Mouse (Mus musculus) kidney, adult 2 months (tissue): ENCODE results near the gene Hist1h2af. TPM values are rescaled to one million over a fixed set of nuclear protein-coding genes. Genes with fewer than 3 reads are reported as not detected.
A peak's percentile ranks its signal among the peaks of the same experiment; 100 is the strongest.

Experiments
- DNase-seq: peaks from one replicate; pipeline ENCODE4 v3.0.0; 2021
- H3K27ac ChIP-seq: fragments of 200-500 bp; 2 replicates; pipeline ENCODE4 v1.5.1; 2012; ENCODE audit warnings: low read depth, low read length, control low read depth, inconsistent platforms; ENCODE audit not compliant: insufficient read depth
- H3K27me3 ChIP-seq: fragments of 200-500 bp; replicated peaks from 2 replicates; pipeline ENCODE4 v1.6.1; 2012; ENCODE audit warnings: mild to moderate bottlenecking, moderate library complexity, low read length, inconsistent platforms; ENCODE audit not compliant: control insufficient read depth, insufficient read depth
- H3K36me3 ChIP-seq: fragments of 200-500 bp; 2 replicates; pipeline ENCODE4 v1.6.1; 2012; ENCODE audit warnings: mild to moderate bottlenecking, moderate library complexity, low read length, inconsistent platforms; ENCODE audit not compliant: control insufficient read depth, insufficient read depth
- H3K4me1 ChIP-seq: fragments of 200-500 bp; 2 replicates; pipeline ENCODE4 v1.6.1; 2011; ENCODE audit warnings: low read length; ENCODE audit not compliant: control insufficient read depth, insufficient read depth
- H3K4me3 ChIP-seq: fragments of 200-500 bp; 2 replicates; pipeline ENCODE4 v1.5.1; 2011; ENCODE audit warnings: mild to moderate bottlenecking, low read depth, low read length, control low read depth; ENCODE audit not compliant: insufficient read depth
- CTCF ChIP-seq: fragments of 200-500 bp; conservative IDR thresholded peaks from 2 replicates; pipeline ENCODE4 v1.5.1; 2011; ENCODE audit warnings: low read depth, mild to moderate bottlenecking, control low read depth, low read length, moderate library complexity, mixed read lengths; ENCODE audit not compliant: insufficient read depth, insufficient read length
- POLR2A ChIP-seq: fragments of 200-500 bp; IDR thresholded peaks from one replicate; pipeline ENCODE4 v1.6.1; 2011; ENCODE audit warnings: low read depth, low read length, control low read depth
- WGBS: fragments of 180-500 bp; shearing (Covaris S2); methylation state at CpG from one replicate; pipeline ENCODE4 v1.1.7; 2018; 5-methylcytosine and 5-hydroxymethylcytosine counted together
- polyA plus RNA-seq: library from polyadenylated mRNA; depleted of rRNA; stranded (reverse); fragments of >200 nt; gene quantifications from 2 replicates; pipeline ENCODE4 v1.2.3, GENCODE M21; 2012

Hist1h2af gene
- polyA plus RNA-seq, 1 experiment = 4.3 TPM

DNA sequence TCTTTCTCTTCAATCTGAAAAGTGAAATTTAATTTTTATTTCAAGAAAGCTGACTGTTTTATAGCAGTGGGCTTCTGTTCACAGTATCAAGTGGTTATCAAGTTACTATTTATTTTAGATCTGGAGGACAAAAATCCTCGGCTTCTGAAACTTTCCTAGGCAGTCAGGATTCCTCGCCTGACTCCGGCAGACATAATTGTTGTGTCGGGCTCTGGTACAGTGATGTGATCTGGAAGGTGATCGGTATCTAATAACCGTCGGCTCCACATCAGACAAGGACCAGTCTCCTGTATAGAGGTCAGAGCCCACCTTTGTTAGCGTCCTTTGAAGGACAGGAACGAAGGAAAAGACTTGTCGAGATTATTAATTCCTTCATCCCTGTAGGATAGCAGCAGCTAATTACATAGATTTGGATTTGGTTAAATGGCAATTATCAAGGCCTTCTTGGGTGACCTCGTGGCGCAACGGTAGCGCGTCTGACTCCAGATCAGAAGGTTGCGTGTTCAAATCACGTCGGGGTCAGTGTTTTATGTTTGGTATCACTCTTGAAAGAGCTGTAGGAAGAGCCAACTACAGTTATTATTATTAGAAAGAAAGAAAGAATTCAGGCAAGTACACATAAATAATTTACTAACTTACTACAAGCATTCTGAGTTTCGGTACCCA, 35.9 kb upstream of the Hist1h2af start:
- Histone ChIP-seq H3K27ac (no peak overlapping the region), H3K27me3 (no peaks in the 10 kb centered on the region), H3K4me1 (no peaks in the 10 kb centered on the region; the same call in 1 of the 2 replicates), H3K36me3 (no peaks in the 10 kb centered on the region), H3K4me3 (no peak overlapping the region)
- no peak for TF ChIP-seq POLR2A
- no peak for TF ChIP-seq CTCF
- WGBS = 40% methylated on average over 19 of the region's 19 CpGs
- peak; percentile 13 for DNase-seq

DNA sequence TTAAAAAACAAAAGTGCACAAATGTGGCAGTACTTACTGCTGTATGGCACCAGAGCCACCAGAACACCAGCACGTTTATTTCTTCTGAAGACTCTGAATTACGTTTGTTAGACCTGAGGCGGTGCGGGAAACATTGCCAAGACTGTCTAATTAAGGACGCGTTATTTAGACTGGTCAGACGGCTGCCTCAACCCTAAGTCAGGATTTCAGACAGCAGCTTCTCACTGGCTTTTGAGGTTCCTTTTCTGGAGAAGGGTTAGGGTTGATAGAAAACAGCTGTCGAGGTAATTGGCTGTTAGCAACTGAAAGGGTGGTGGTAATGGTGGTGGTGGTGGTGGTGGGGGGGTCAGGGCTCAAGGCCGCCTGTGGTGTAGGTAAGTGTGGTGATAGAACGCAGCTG, 35.1 kb upstream of the Hist1h2af start:
- Histone ChIP-seq H3K27me3 (no peaks in the 10 kb centered on the region), H3K4me3 (no peak overlapping the region)

DNA sequence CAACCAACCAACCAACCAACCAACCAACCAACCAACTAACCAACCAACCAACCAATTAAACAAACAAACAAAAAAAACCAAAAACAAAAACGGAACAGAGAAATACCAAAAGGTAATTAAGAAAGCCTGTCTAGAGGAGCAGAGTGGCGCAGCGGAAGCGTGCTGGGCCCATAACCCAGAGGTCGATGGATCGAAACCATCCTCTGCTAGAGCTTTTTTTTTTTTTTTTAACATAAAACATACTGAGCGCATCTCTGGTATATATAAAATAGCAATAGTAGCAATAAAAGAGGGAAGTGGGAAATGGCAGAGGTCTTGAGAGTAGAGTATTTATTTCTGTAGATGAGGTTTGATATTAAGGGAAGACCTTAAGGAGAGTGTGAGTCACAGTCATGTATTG, 33.8 kb upstream of the Hist1h2af start:
- DNase-seq = no peak
- TF ChIP-seq POLR2A (no peak), CTCF (no peak)
- Histone ChIP-seq H3K27me3 (no peaks in the 10 kb centered on the region), H3K36me3 (no peaks in the 10 kb centered on the region), H3K27ac (no peak overlapping the region), H3K4me1 (no peaks in the 10 kb centered on the region; the same call in 1 of the 2 replicates), H3K4me3 (no peak overlapping the region)
- 64% methylated on average over 7 of the region's 7 CpGs for WGBS

More for the DNA sequence above, 35.1 kb upstream of the Hist1h2af start:
- 19% methylated on average over 10 of the region's 10 CpGs for WGBS
- no peak overlapping the region for H3K27ac ChIP-seq
- no peak for TF ChIP-seq POLR2A
- no peak for TF ChIP-seq CTCF
- H3K36me3 ChIP-seq = no peaks in the 10 kb centered on the region
- H3K4me1 ChIP-seq = no peaks in the 10 kb centered on the region; the same call in 1 of the 2 replicates
- DNase-seq = no peak

DNA sequence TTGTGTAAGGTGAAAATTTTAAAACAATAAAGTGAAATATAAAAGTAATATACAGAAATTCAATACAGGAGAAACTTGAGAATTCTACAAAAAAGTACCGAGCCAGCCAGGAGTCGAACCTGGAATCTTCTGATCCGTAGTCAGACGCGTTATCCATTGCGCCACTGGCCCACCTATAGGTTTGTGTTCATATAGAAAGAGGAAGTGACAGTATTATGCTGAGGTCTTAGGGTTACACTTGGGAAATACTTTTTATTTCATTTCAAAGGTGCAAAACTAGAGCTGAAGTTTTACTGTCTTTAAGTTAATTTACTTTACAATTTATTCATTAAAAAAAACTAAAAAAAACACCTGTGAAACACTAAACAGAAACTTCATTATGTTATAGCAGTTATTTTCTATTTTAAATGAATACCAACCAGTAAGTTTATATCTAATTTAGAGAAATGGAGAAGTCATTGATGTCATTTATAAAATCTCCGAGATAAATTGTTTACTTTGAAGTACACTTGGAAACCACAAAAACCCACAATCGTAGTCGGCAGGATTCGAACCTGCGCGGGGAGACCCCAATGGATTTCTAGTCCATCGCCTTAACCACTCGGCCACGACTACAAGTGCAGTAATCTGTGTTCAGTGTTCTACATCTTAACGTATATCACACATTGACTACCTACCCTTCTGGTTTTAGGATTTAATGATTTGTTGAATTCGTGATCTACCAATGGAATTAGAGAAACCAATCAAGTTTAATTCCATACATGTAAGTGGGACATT, 33.1 kb upstream of the Hist1h2af start:
- peak; percentile 46 for DNase-seq
- WGBS = 23% methylated on average over 17 of the region's 17 CpGs
- no peaks in the 10 kb centered on the region for H3K36me3 ChIP-seq

DNA sequence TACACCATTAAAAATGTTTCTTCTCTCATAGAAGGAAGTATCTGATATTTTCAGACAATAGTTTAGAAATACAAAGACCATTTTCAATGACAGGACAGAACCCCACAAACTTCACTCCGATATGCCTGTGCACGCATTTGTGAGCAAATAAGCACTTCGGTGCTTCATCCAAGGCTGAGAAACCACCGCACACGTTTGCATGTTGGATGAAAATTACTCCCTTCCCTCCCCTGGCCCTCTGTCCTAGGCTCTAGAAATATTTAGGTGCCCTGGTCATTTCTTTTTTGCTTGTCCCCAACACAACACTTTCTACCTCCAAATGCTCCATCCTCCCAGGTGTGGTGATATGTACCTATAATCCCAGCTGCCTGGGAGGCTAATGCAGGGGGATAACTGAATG, 32.2 kb upstream of the Hist1h2af start:
- TF ChIP-seq CTCF (no peak), POLR2A (no peak)
- H3K4me3 ChIP-seq = no peak overlapping the region
- WGBS = 54% methylated on average over 5 of the region's 5 CpGs
- DNase-seq = no peak
- H3K4me1 ChIP-seq = no peaks in the 10 kb centered on the region; the same call in 1 of the 2 replicates
- no peak overlapping the region for H3K27ac ChIP-seq
- no peaks in the 10 kb centered on the region for H3K36me3 ChIP-seq
- H3K27me3 ChIP-seq = no peaks in the 10 kb centered on the region

More for the DNA sequence above, 33.1 kb upstream of the Hist1h2af start:
- no peak overlapping the region for H3K4me3 ChIP-seq
- no peak overlapping the region for H3K27ac ChIP-seq
- no peaks in the 10 kb centered on the region for H3K27me3 ChIP-seq
- TF ChIP-seq POLR2A = no peak
- no peak for TF ChIP-seq CTCF
- no peaks in the 10 kb centered on the region; the same call in 1 of the 2 replicates for H3K4me1 ChIP-seq

DNA sequence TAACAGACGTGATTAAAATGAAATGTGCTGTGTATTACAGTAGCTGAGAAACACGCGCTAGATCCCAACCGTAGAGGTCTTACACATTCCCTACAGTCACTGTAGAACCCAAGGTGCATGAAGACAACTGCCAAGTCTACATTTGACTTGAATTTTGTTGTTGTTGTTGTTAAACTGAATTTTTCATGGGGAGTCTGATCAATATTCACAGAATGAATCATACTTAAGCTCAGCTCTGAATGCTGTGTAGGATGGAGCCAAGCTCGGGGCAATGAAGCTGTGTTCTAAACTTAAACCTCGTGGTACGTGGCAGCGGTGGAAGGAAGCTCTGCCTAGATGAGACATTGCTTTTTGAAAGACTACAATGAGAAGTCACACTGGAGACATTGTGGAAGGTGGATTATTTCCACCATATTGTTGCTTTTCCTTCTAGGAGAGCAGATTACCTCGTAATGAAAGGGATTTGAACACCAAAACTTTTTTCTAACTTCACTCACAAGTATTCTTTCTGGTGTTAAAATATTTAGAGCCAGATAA, 31.6 kb upstream of the Hist1h2af start:
- H3K27ac ChIP-seq = no peak overlapping the region
- WGBS = 65% methylated on average over 9 of the region's 9 CpGs
- no peaks in the 10 kb centered on the region for H3K27me3 ChIP-seq
- no peak overlapping the region for H3K4me3 ChIP-seq
- no peak for TF ChIP-seq POLR2A
- TF ChIP-seq CTCF = no peak
- no peaks in the 10 kb centered on the region for H3K36me3 ChIP-seq
- H3K4me1 ChIP-seq = no peaks in the 10 kb centered on the region; the same call in 1 of the 2 replicates
- DNase-seq = no peak

DNA sequence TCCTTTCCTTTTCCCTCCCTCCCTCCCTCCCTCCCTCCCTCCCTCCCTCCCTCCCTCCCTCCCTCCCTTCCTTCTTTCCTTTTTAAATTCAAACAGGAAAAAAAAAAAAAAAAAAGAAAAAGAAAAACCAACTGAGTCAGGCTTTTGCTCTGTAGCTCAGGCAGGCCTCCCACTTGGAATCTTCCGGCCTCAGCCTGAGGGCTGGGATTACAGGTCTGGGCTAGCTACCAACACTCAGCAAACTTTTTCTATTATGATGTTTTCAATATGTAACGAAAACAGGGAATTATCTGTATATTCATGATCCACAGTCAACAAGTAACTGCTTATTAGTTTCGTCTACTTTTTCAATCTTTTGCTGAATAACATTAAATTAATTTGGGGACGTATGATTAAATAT, 30.8 kb upstream of the Hist1h2af start:
- DNase-seq = no peak
- TF ChIP-seq CTCF = no peak
- TF ChIP-seq POLR2A = no peak
- Histone ChIP-seq H3K4me3 (no peak overlapping the region), H3K27me3 (no peaks in the 10 kb centered on the region), H3K36me3 (no peaks in the 10 kb centered on the region), H3K4me1 (no peaks in the 10 kb centered on the region; the same call in 1 of the 2 replicates), H3K27ac (no peak overlapping the region)
- 81% methylated on average over 4 of the region's 4 CpGs for WGBS
